Mouse (Mus musculus) embryonic facial prominence, embryonic 11.5 days (tissue): ENCODE data around the gene Tfcp2. TPM values are rescaled to one million over a fixed set of nuclear protein-coding genes. Genes with fewer than 3 reads are reported as not detected.

Experiments
- ATAC-seq: fragments of 200-750 bp; cut with Nextera tagmentation; replicated peaks from 2 replicates; pipeline ENCODE4 v1.8.0; 2017; ENCODE audit warnings: low read depth; ENCODE audit not compliant: insufficient number of reproducible peaks, low FRiP score, low TSS enrichment
- DNase-seq: peaks from one replicate; pipeline ENCODE4 v3.0.0-alpha.2; 2015; ENCODE audit warnings: low spot score
- H3K27ac ChIP-seq: fragments of 300-500 bp; sonication (generic); replicated peaks from 2 replicates; pipeline ENCODE4 v1.5.1; 2014; ENCODE audit warnings: mild to moderate bottlenecking, low read depth, low read length, control low read depth
- H3K27me3 ChIP-seq: fragments of 300-500 bp; sonication (generic); 2 replicates; pipeline ENCODE4 v1.6.1; 2014; ENCODE audit warnings: mild to moderate bottlenecking, low read length, moderate library complexity, mixed read lengths; ENCODE audit not compliant: control insufficient read depth, insufficient read depth
- H3K36me3 ChIP-seq: fragments of 300-500 bp; sonication (generic); replicated peaks from 2 replicates; pipeline ENCODE4 v1.6.1; 2014; ENCODE audit warnings: low read depth, mild to moderate bottlenecking, low read length, moderate library complexity, mixed read lengths; ENCODE audit not compliant: control insufficient read depth, insufficient read depth
- H3K4me1 ChIP-seq: fragments of 300-500 bp; sonication (generic); 2 replicates; pipeline ENCODE4 v1.6.1; 2014; ENCODE audit warnings: low read length, mixed read lengths; ENCODE audit not compliant: control insufficient read depth, insufficient read depth
- H3K4me2 ChIP-seq: fragments of 300-500 bp; sonication (generic); 2 replicates; pipeline ENCODE4 v1.6.1; 2014; ENCODE audit warnings: low read depth, mild to moderate bottlenecking, control low read depth, low read length, moderate library complexity
- H3K4me3 ChIP-seq: fragments of 300-500 bp; sonication (generic); 2 replicates; pipeline ENCODE4 v1.5.1; 2014; ENCODE audit warnings: low read depth, low read length, control low read depth
- H3K9ac ChIP-seq: fragments of 300-500 bp; sonication (generic); replicated peaks from 2 replicates; pipeline ENCODE4 v1.6.1; 2014; ENCODE audit warnings: mild to moderate bottlenecking, control low read depth, low read length
- H3K9me3 ChIP-seq: fragments of 300-500 bp; sonication (generic); replicated peaks from 2 replicates; pipeline ENCODE4 v1.6.1; 2016; ENCODE audit warnings: mild to moderate bottlenecking, low read length, inconsistent platforms, mixed read lengths; ENCODE audit not compliant: control insufficient read depth
- WGBS: fragments of 180-500 bp; shearing (Covaris S2); extraction: QIAGEN DNeasy Blood & Tissue Kit; methylation state at CpG from one replicate; pipeline ENCODE4 v1.1.7; 2014; 5-methylcytosine and 5-hydroxymethylcytosine counted together
- polyA plus RNA-seq: library from polyadenylated mRNA; unstranded; fragments of >200 nt; fragmentation: Nextera tagmentation; extraction: Ambion mirVana; gene quantifications from 2 replicates; pipeline ENCODE4 v1.2.1, GENCODE M21; 2014

Gene Tfcp2
- polyA plus RNA-seq, 1 experiment from 2014 or later, result 25.3 TPM

- Histone ChIP-seq H3K4me2 (no peak overlapping the region), H3K4me3 (no peak overlapping the region), H3K4me1 (no peaks in the 10 kb centered on the region; the same call in 1 of the 2 replicates), H3K9ac (no peak overlapping the region), H3K36me3 (no peaks in the 10 kb centered on the region), H3K27ac (no peak overlapping the region), H3K27me3 (no peaks in the 10 kb centered on the region), H3K9me3 (no peaks in the 10 kb centered on the region)
- DNase-seq, result no peak
- no peak for ATAC-seq
- 75% methylated on average over 9 of the region's 9 CpGs for WGBS
Measured at GRCm38 (mm10) chr15:100461646-100462045, 90.2 kb downstream of the Tfcp2 start.

GRCm38 (mm10) chr15:100460942-100461341 lies 90.9 kb downstream of the Tfcp2 start:
- Histone ChIP-seq H3K4me3 (no peak overlapping the region), H3K4me2 (no peak overlapping the region), H3K9me3 (no peaks in the 10 kb centered on the region)

GRCm38 (mm10) chr15:100458055-100458454 lies 93.8 kb downstream of the Tfcp2 start:
- Histone ChIP-seq H3K36me3 (no peaks in the 10 kb centered on the region), H3K4me3 (no peak overlapping the region), H3K4me2 (no peak overlapping the region), H3K9me3 (no peaks in the 10 kb centered on the region), H3K9ac (no peak overlapping the region), H3K27me3 (no peaks in the 10 kb centered on the region), H3K27ac (no peak overlapping the region), H3K4me1 (no peaks in the 10 kb centered on the region; the same call in 1 of the 2 replicates)
- peak; percentile 76 for DNase-seq
- WGBS, result 51% methylated on average over 10 of the region's 10 CpGs
- ATAC-seq, result no peak

More at GRCm38 (mm10) chr15:100460942-100461341, 90.9 kb downstream of the Tfcp2 start:
- Histone ChIP-seq H3K27ac (no peak overlapping the region), H3K36me3 (no peaks in the 10 kb centered on the region), H3K4me1 (no peaks in the 10 kb centered on the region; the same call in 1 of the 2 replicates), H3K9ac (no peak overlapping the region), H3K27me3 (no peaks in the 10 kb centered on the region)
- WGBS, result 10% methylated on average over 12 of the region's 12 CpGs
- ATAC-seq (no peak), DNase-seq (peak; percentile 60)

- Histone ChIP-seq H3K9me3 (no peaks in the 10 kb centered on the region), H3K4me2 (no peak overlapping the region), H3K36me3 (no peaks in the 10 kb centered on the region), H3K27ac (no peak overlapping the region), H3K27me3 (no peaks in the 10 kb centered on the region), H3K9ac (no peak overlapping the region), H3K4me1 (no peaks in the 10 kb centered on the region; the same call in 1 of the 2 replicates), H3K4me3 (no peak overlapping the region)
- 6% methylated on average over 17 of the region's 17 CpGs for WGBS
- DNase-seq (peak; percentile 92), ATAC-seq (no peak)
Measured at GRCm38 (mm10) chr15:100457340-100457739, 94.5 kb downstream of the Tfcp2 start.

GRCm38 (mm10) chr15:100456356-100456991 lies 95.3 kb downstream of the Tfcp2 start:
- Histone ChIP-seq H3K4me1 (no peaks in the 10 kb centered on the region; the same call in 1 of the 2 replicates), H3K4me2 (no peak overlapping the region), H3K9ac (no peak overlapping the region), H3K27ac (no peak overlapping the region), H3K4me3 (no peak overlapping the region), H3K36me3 (no peaks in the 10 kb centered on the region), H3K27me3 (no peaks in the 10 kb centered on the region), H3K9me3 (no peaks in the 10 kb centered on the region)
- 61% methylated on average over 7 of the region's 7 CpGs for WGBS
- ATAC-seq (no peak), DNase-seq (no peak)

GRCm38 (mm10) chr15:100452486-100452885 lies 99.3 kb downstream of the Tfcp2 start:
- Histone ChIP-seq H3K4me3 (no peak overlapping the region), H3K36me3 (no peaks in the 10 kb centered on the region), H3K27ac (no peak overlapping the region), H3K9ac (no peak overlapping the region), H3K27me3 (no peaks in the 10 kb centered on the region), H3K4me1 (no peaks in the 10 kb centered on the region; the same call in 1 of the 2 replicates), H3K4me2 (no peak overlapping the region), H3K9me3 (no peaks in the 10 kb centered on the region)
- DNase-seq (no peak), ATAC-seq (no peak)
- 78% methylated on average over 11 of the region's 11 CpGs for WGBS

- ATAC-seq (no peak), DNase-seq (peak; percentile 18)
- WGBS, result 65% methylated on average over 16 of the region's 16 CpGs
- Histone ChIP-seq H3K9ac (no peak overlapping the region), H3K4me3 (no peak overlapping the region), H3K27me3 (no peaks in the 10 kb centered on the region), H3K4me1 (no peaks in the 10 kb centered on the region), H3K4me2 (no peak overlapping the region), H3K36me3 (no peaks in the 10 kb centered on the region), H3K27ac (no peak overlapping the region), H3K9me3 (no peaks in the 10 kb centered on the region)
Measured at GRCm38 (mm10) chr15:100451245-100451644, 100.6 kb downstream of the Tfcp2 start.

- no peaks in the 10 kb centered on the region for H3K36me3 ChIP-seq
- no peak overlapping the region for H3K27ac ChIP-seq
- no peak overlapping the region for H3K4me2 ChIP-seq
- H3K27me3 ChIP-seq, result no peaks in the 10 kb centered on the region
- ATAC-seq (no peak), DNase-seq (no peak)
- no peak overlapping the region for H3K9ac ChIP-seq
- H3K4me3 ChIP-seq, result no peak overlapping the region
- WGBS, result 93% methylated on average over 3 of the region's 3 CpGs
- no peaks in the 10 kb centered on the region for H3K9me3 ChIP-seq
- H3K4me1 ChIP-seq, result no peaks in the 10 kb centered on the region
Measured at GRCm38 (mm10) chr15:100449495-100449894, 102.3 kb downstream of the Tfcp2 start.
